Mouse (Mus musculus): ENCODE measurements around the gene Rtn4rl1.
"Not testable (repeated sequence)": the region's sequence is repeated elsewhere in the genome, so short reads cannot be mapped to it uniquely, and the experiment has no call there.

Gene Rtn4rl1

GRCm38 (mm10) chr11:75165441-75166192, 28.0 kb upstream of the Rtn4rl1 start:
- peak; percentile 87 for DNase-seq (ENCODE audit: low spot score)

- DNase-seq (ENCODE audit: low spot score), result peak; percentile 39
Observed at GRCm38 (mm10) chr11:75166193-75166842, 27.3 kb upstream of the Rtn4rl1 start.

GRCm38 (mm10) chr11:75166861-75167642, 26.5 kb upstream of the Rtn4rl1 start:
- DNase-seq (ENCODE audit: low spot score), result peak; percentile 38

GRCm38 (mm10) chr11:75167643-75168589, 25.7 kb upstream of the Rtn4rl1 start:
- no peak for DNase-seq (ENCODE audit: low spot score)

- peak; percentile 90 for DNase-seq (ENCODE audit: low spot score)
Observed at GRCm38 (mm10) chr11:75168590-75169361, 24.8 kb upstream of the Rtn4rl1 start.

GRCm38 (mm10) chr11:75169405-75170080, 24.0 kb upstream of the Rtn4rl1 start, which contains the start of gene Hic1:
Hic1 (minus strand) TSS chr11:75169519.
- DNase-seq (ENCODE audit: low spot score), result no peak

- peak; percentile 92 for DNase-seq (ENCODE audit: low spot score)
Observed at GRCm38 (mm10) chr11:75170136-75170751, 23.3 kb upstream of the Rtn4rl1 start.

GRCm38 (mm10) chr11:75171186-75171865, 22.3 kb upstream of the Rtn4rl1 start:
- DNase-seq (ENCODE audit: low spot score), result no peak

GRCm38 (mm10) chr11:75172151-75173094, 21.2 kb upstream of the Rtn4rl1 start:
- no peak for DNase-seq (ENCODE audit: low spot score)

- peak; percentile 76 for DNase-seq (ENCODE audit: low spot score)
Observed at GRCm38 (mm10) chr11:75173095-75173798, 20.3 kb upstream of the Rtn4rl1 start.

- DNase-seq (ENCODE audit: low spot score), result no peak
Observed at GRCm38 (mm10) chr11:75173799-75174165, 19.8 kb upstream of the Rtn4rl1 start.

GRCm38 (mm10) chr11:75174574-75174973, 19.0 kb upstream of the Rtn4rl1 start:
- DNase-seq (ENCODE audit: low spot score), result not testable (repeated sequence)

- no peak for DNase-seq (ENCODE audit: low spot score)
Observed at GRCm38 (mm10) chr11:75178011-75178410, 15.6 kb upstream of the Rtn4rl1 start.

- peak; percentile 82 for DNase-seq (ENCODE audit: low spot score)
Observed at GRCm38 (mm10) chr11:75178672-75179208, 14.8 kb upstream of the Rtn4rl1 start, which contains the start of gene Ovca2. Ovca2 (minus strand) TSS chr11:75178835.

GRCm38 (mm10) chr11:75183917-75184570, 9.5 kb upstream of the Rtn4rl1 start:
- no peak for DNase-seq (ENCODE audit: low spot score)

- no peak for DNase-seq (ENCODE audit: low spot score)
Observed at GRCm38 (mm10) chr11:75184573-75184972, 9.0 kb upstream of the Rtn4rl1 start.
